Mouse (Mus musculus) intestine, embryonic 15.5 days (tissue): ENCODE measurements around the gene Wars2. TPM values are rescaled to one million over a fixed set of nuclear protein-coding genes. Genes with fewer than 3 reads are reported as not detected.

ENCODE experiments used
- ATAC-seq: fragments of 200-750 bp; cut with Nextera tagmentation; 2 replicates; pipeline ENCODE4 v1.8.0; 2017; ENCODE audit warnings: moderate TSS enrichment, moderate library complexity
- H3K27ac ChIP-seq: fragments of 300-500 bp; sonication (generic); 2 replicates; pipeline ENCODE4 v1.5.1; 2015; ENCODE audit warnings: mild to moderate bottlenecking, inconsistent platforms
- H3K27me3 ChIP-seq: fragments of 300-500 bp; sonication (generic); replicated peaks from 2 replicates; pipeline ENCODE4 v1.6.1; 2015; ENCODE audit warnings: inconsistent platforms
- H3K36me3 ChIP-seq: fragments of 300-500 bp; sonication (generic); 2 replicates; pipeline ENCODE4 v1.6.1; 2015; ENCODE audit warnings: inconsistent platforms
- H3K4me1 ChIP-seq: fragments of 300-500 bp; sonication (generic); replicated peaks from 2 replicates; pipeline ENCODE4 v1.6.1; 2015; ENCODE audit warnings: inconsistent platforms
- H3K4me2 ChIP-seq: fragments of 300-500 bp; sonication (generic); replicated peaks from 2 replicates; pipeline ENCODE4 v1.6.1; 2015; ENCODE audit warnings: mild to moderate bottlenecking, inconsistent platforms
- H3K4me3 ChIP-seq: fragments of 300-500 bp; sonication (generic); replicated peaks from 2 replicates; pipeline ENCODE4 v1.5.1; 2015; ENCODE audit warnings: inconsistent platforms
- H3K9ac ChIP-seq: fragments of 300-500 bp; sonication (generic); 2 replicates; pipeline ENCODE4 v1.6.1; 2015; ENCODE audit warnings: inconsistent platforms
- H3K9me3 ChIP-seq: fragments of 300-500 bp; sonication (generic); 2 replicates; pipeline ENCODE4 v1.6.1; 2016; ENCODE audit warnings: inconsistent platforms
- WGBS: fragments of 180-500 bp; shearing (Covaris S2); methylation state at CpG from one replicate; pipeline ENCODE4 v1.1.7; 2015; 5-methylcytosine and 5-hydroxymethylcytosine counted together
- polyA plus RNA-seq: library from polyadenylated mRNA; unstranded; fragments of >200 nt; fragmentation: Nextera tagmentation; extraction: Ambion mirVana; gene quantifications from 2 replicates; pipeline ENCODE4 v1.2.1, GENCODE M21; 2015

The Wars2 gene
- polyA plus RNA-seq, 1 experiment from 2014 or later = 8.5 TPM

- Histone ChIP-seq H3K4me2 (no peak overlapping the region), H3K9ac (no peak overlapping the region), H3K9me3 (no peaks in the 10 kb centered on the region; the same call in 1 of the 2 replicates), H3K4me3 (no peak overlapping the region), H3K36me3 (no peaks in the 10 kb centered on the region), H3K27ac (no peak overlapping the region), H3K4me1 (no peaks in the 10 kb centered on the region), H3K27me3 (peaks cover 66% of the 10 kb centered on the region)
- 18% methylated on average over 9 of the region's 9 CpGs for WGBS
- ATAC-seq = no peak
Observed at GRCm38 (mm10) chr3:99263471-99263903, 122.6 kb downstream of the Wars2 start.

GRCm38 (mm10) chr3:99264695-99265094 lies 123.8 kb downstream of the Wars2 start:
- Histone ChIP-seq H3K4me1 (no peaks in the 10 kb centered on the region), H3K9ac (no peak overlapping the region), H3K4me3 (no peak overlapping the region), H3K27ac (no peak overlapping the region), H3K9me3 (no peaks in the 10 kb centered on the region; the same call in 1 of the 2 replicates), H3K36me3 (no peaks in the 10 kb centered on the region), H3K4me2 (no peak overlapping the region), H3K27me3 (peaks cover 56% of the 10 kb centered on the region)
- 27% methylated on average over 7 of the region's 7 CpGs for WGBS
- no peak for ATAC-seq

GRCm38 (mm10) chr3:99266752-99267303 lies 126.0 kb downstream of the Wars2 start:
- no peak overlapping the region for H3K27ac ChIP-seq
- no peak overlapping the region for H3K9ac ChIP-seq
- no peak overlapping the region for H3K4me3 ChIP-seq
- peaks cover 39% of the 10 kb centered on the region for H3K27me3 ChIP-seq
- no peaks in the 10 kb centered on the region for H3K36me3 ChIP-seq
- H3K9me3 ChIP-seq = no peaks in the 10 kb centered on the region; the same call in 1 of the 2 replicates
- WGBS = 53% methylated on average over 10 of the region's 10 CpGs
- ATAC-seq = no peak
- H3K4me2 ChIP-seq = no peak overlapping the region
- no peaks in the 10 kb centered on the region for H3K4me1 ChIP-seq

DNA sequence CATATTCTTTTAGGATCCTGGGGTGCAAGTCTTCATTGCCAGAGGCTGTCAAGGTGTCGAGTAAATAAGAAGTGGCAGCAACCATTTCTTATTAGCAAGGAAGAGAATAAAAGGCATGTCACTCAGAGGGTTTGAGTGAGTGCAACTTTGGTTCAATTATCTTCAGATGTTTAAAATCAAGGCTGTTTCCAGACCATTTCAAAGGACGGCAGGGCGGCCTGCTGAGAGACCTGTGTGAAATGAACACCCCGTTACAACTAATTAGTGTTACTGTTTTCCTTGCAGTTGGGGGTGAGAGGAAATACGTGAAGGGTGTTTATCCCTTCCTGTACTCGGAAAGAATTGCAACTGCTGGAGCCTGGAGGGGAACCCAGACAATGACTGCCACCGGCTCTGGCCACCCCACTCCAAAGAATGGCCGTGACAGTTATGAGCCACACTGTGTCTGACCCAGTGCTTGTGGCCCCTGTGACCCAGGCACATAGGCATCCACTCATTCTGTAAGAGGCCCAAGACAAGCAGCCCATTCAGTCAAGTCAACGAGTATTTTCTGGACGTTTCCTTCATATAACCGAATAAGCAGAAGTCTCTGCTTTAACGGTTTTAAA lies 137.2 kb downstream of the Wars2 start:
- WGBS = 56% methylated on average over 12 of the region's 12 CpGs
- no peak overlapping the region for H3K27ac ChIP-seq

DNA sequence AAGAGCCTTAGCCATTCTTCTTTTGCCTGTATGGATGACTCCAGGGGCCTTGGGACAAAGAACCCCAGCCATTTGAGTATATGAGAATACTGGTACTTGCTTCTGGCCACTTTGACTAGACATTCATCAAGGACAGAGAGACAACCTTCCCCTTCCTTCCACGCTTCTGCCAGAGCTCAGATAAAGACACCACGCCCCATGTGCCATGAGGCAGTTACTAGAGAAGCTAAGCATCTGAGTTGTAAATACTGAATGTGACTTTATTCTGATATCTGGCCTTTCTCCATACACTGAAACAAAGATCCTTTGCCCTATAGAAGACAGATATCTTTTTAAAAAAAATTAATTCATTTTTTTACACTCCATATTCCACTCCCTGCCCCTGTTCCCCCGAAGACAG lies 138.8 kb downstream of the Wars2 start:
- Histone ChIP-seq H3K9ac (no peak overlapping the region), H3K4me3 (no peak overlapping the region), H3K4me2 (no peak overlapping the region), H3K36me3 (no peaks in the 10 kb centered on the region), H3K27me3 (no peaks in the 10 kb centered on the region), H3K27ac (no peak overlapping the region), H3K9me3 (no peaks in the 10 kb centered on the region), H3K4me1 (no peaks in the 10 kb centered on the region)
- 77% methylated on average over 3 of the region's 3 CpGs for WGBS
- ATAC-seq = no peak

More for the DNA sequence above, 137.2 kb downstream of the Wars2 start:
- Histone ChIP-seq H3K9ac (no peak overlapping the region), H3K9me3 (no peaks in the 10 kb centered on the region), H3K4me3 (no peak overlapping the region), H3K27me3 (no peaks in the 10 kb centered on the region), H3K36me3 (no peaks in the 10 kb centered on the region), H3K4me1 (no peaks in the 10 kb centered on the region), H3K4me2 (no peak overlapping the region)
- ATAC-seq = no peak

GRCm38 (mm10) chr3:99281453-99281852 lies 140.6 kb downstream of the Wars2 start:
- no peak overlapping the region for H3K4me3 ChIP-seq
- no peak for ATAC-seq
- 52% methylated on average over 4 of the region's 4 CpGs for WGBS

GRCm38 (mm10) chr3:99288302-99288701 lies 147.4 kb downstream of the Wars2 start:
- no peaks in the 10 kb centered on the region for H3K4me1 ChIP-seq
- no peak overlapping the region for H3K9ac ChIP-seq
- 40% methylated on average over 2 of the region's 2 CpGs for WGBS
- no peaks in the 10 kb centered on the region for H3K9me3 ChIP-seq
- no peak overlapping the region for H3K4me2 ChIP-seq
- H3K27ac ChIP-seq = no peak overlapping the region
- H3K27me3 ChIP-seq = no peaks in the 10 kb centered on the region
- ATAC-seq = no peak
- no peaks in the 10 kb centered on the region for H3K36me3 ChIP-seq
- H3K4me3 ChIP-seq = no peak overlapping the region

More at GRCm38 (mm10) chr3:99281453-99281852, 140.6 kb downstream of the Wars2 start:
- Histone ChIP-seq H3K9me3 (no peaks in the 10 kb centered on the region), H3K36me3 (no peaks in the 10 kb centered on the region), H3K4me1 (no peaks in the 10 kb centered on the region), H3K27ac (no peak overlapping the region), H3K4me2 (no peak overlapping the region), H3K9ac (no peak overlapping the region), H3K27me3 (no peaks in the 10 kb centered on the region)

Other genes starting within 250 kb of the Wars2 start
- 34.3 and 37.1 TPM in 2 replicates for gene Hao2, start 247.8 kb upstream of the Wars2 start, polyA plus RNA-seq
- gene Tbx15, start 99.3 kb downstream of the Wars2 start, polyA plus RNA-seq = 0.04 TPM in 2 replicates